Mouse (Mus musculus) spleen, adult 2 months (tissue): Measurements from ENCODE around the gene AL607142.1.

ENCODE experiments used
- CTCF ChIP-seq: fragments of 200-500 bp; IDR thresholded peaks from 2 replicates; pipeline ENCODE4 v1.5.1; 2011; ENCODE audit warnings: mild to moderate bottlenecking, inconsistent platforms; ENCODE audit not compliant: insufficient read depth, insufficient read length, insufficient replicate concordance; ENCODE audit errors: extremely low read depth
- POLR2A ChIP-seq: fragments of 200-500 bp; IDR thresholded peaks from 2 replicates; pipeline ENCODE4 v1.6.1; 2011; ENCODE audit warnings: low read depth, low read length, inconsistent platforms

- no peak for TF ChIP-seq CTCF
- no peak for TF ChIP-seq POLR2A
Measured at GRCm38 (mm10) chr4:120042480-120042879, 22.3 kb upstream of the AL607142.1 start.
